Mouse (Mus musculus) thymus, postnatal 0 days (tissue): Measurements from ENCODE around the gene Mfsd4b1. TPM values are rescaled to one million over a fixed set of nuclear protein-coding genes. Genes with fewer than 3 reads are reported as not detected.

Experiments
- DNase-seq: peaks from one replicate; pipeline ENCODE4 v3.0.0-alpha.2; 2015; ENCODE audit warnings: low spot score
- polyA plus RNA-seq: library from polyadenylated mRNA; unstranded; fragments of >200 nt; fragmentation: Nextera tagmentation; extraction: Ambion mirVana; gene quantifications from 2 replicates; pipeline ENCODE4 v1.2.1, GENCODE M21; 2015

Mfsd4b1 gene
- polyA plus RNA-seq, 1 experiment from 2014 or later = 0.42 TPM

GRCm38 (mm10) chr10:39960441-39960822 lies 64.6 kb downstream of the Mfsd4b1 start:
- DNase-seq = no peak

- DNase-seq = peak; percentile 96
Observed at GRCm38 (mm10) chr10:39959761-39960440, 65.2 kb downstream of the Mfsd4b1 start, which contains the start of gene Mfsd4b3. Gene Mfsd4b3, minus strand, starts transcription at chr10:39960153.

GRCm38 (mm10) chr10:39958266-39958665 lies 66.8 kb downstream of the Mfsd4b1 start:
- peak; percentile 33 for DNase-seq

GRCm38 (mm10) chr10:39956340-39956878 lies 68.7 kb downstream of the Mfsd4b1 start:
- DNase-seq = no peak

- no peak for DNase-seq
Observed at GRCm38 (mm10) chr10:39955163-39955562, 69.9 kb downstream of the Mfsd4b1 start.

Other genes starting within 250 kb of the Mfsd4b1 start
- 5.3 and 5.9 TPM in 2 replicates for gene Mfsd4b4, start 126.0 kb downstream of the Mfsd4b1 start, polyA plus RNA-seq
- gene Mfsd4b2, start 98.3 kb downstream of the Mfsd4b1 start, polyA plus RNA-seq = 0.14 and 0.16 TPM in 2 replicates
- gene Mfsd4b3, start 65.1 kb downstream of the Mfsd4b1 start, polyA plus RNA-seq = 1.5 and 2.3 TPM in 2 replicates
- 0.19 and 0.22 TPM in 2 replicates for gene Mfsd4b5, start 38.6 kb downstream of the Mfsd4b1 start, polyA plus RNA-seq
- 26.5 and 31.2 TPM in 2 replicates for gene Slc16a10, start 117.0 kb upstream of the Mfsd4b1 start, polyA plus RNA-seq
- gene Rpf2, start 221.8 kb upstream of the Mfsd4b1 start, polyA plus RNA-seq = 94.7 and 98.0 TPM in 2 replicates
- gene Gtf3c6, start 232.8 kb upstream of the Mfsd4b1 start, polyA plus RNA-seq = 69.9 and 74.1 TPM in 2 replicates